Mouse (Mus musculus) small intestine, adult 2 months (tissue): ENCODE measurements at regions not wholly inside any gene's neighbourhood (a gene's known extent, or its start where the extent isn't known, plus 50 kb on each side); places are given as distances from the start of the nearest gene placed in this dataset.

Experiments
- H3K27ac ChIP-seq: fragments of 200-500 bp; 2 replicates; pipeline ENCODE4 v1.5.1; 2012; ENCODE audit warnings: low read depth, low read length, control low read depth, inconsistent platforms; ENCODE audit not compliant: insufficient read depth
- H3K27me3 ChIP-seq: fragments of 200-500 bp; 2 replicates; pipeline ENCODE4 v1.6.1; 2012; ENCODE audit warnings: mild to moderate bottlenecking, moderate library complexity, low read length, inconsistent platforms; ENCODE audit not compliant: control insufficient read depth, insufficient read depth
- H3K36me3 ChIP-seq: fragments of 200-500 bp; 2 replicates; pipeline ENCODE4 v1.6.1; 2012; ENCODE audit warnings: mild to moderate bottlenecking, low read length, control low read depth, inconsistent platforms; ENCODE audit not compliant: control insufficient read depth, insufficient read depth
- H3K4me1 ChIP-seq: fragments of 200-500 bp; 2 replicates; pipeline ENCODE4 v1.6.1; 2012; ENCODE audit warnings: low read length, inconsistent platforms, mixed read lengths; ENCODE audit not compliant: control insufficient read depth, insufficient read depth, insufficient read length
- H3K4me3 ChIP-seq: fragments of 200-500 bp; 2 replicates; pipeline ENCODE4 v1.5.1; 2012; ENCODE audit warnings: low read depth, mild to moderate bottlenecking, control low read depth, inconsistent platforms, low read length, moderate library complexity
- CTCF ChIP-seq: fragments of 200-500 bp; IDR thresholded peaks from 2 replicates; pipeline ENCODE4 v1.5.1; 2012; ENCODE audit warnings: low read depth, mild to moderate bottlenecking, control low read depth, inconsistent platforms, low read length, moderate library complexity, mixed read lengths; ENCODE audit not compliant: insufficient replicate concordance, insufficient read length; ENCODE audit errors: extremely low read depth
- POLR2A ChIP-seq: fragments of 200-500 bp; IDR thresholded peaks from 2 replicates; pipeline ENCODE4 v1.6.1; 2012; ENCODE audit warnings: low read depth, mild to moderate bottlenecking, control low read depth, inconsistent platforms, low read length, moderate library complexity
- WGBS: fragments of 180-500 bp; shearing (Covaris S2); methylation state at CpG from one replicate; pipeline ENCODE4 v1.1.7; 2018; 5-methylcytosine and 5-hydroxymethylcytosine counted together

GRCm38 (mm10) chr5:93328059-93328458, 61.0 kb downstream of the Ccng2 start:
- no peaks in the 10 kb centered on the region for H3K27me3 ChIP-seq
- no peak overlapping the region for H3K4me3 ChIP-seq
- H3K4me1 ChIP-seq: no peaks in the 10 kb centered on the region
- TF ChIP-seq CTCF (peak; percentile 87; the same call in 1 of the 2 replicates), POLR2A (no peak)
- no peak overlapping the region for H3K27ac ChIP-seq
- 10% methylated on average over 7 of the region's 7 CpGs for WGBS
- no peaks in the 10 kb centered on the region for H3K36me3 ChIP-seq

DNA sequence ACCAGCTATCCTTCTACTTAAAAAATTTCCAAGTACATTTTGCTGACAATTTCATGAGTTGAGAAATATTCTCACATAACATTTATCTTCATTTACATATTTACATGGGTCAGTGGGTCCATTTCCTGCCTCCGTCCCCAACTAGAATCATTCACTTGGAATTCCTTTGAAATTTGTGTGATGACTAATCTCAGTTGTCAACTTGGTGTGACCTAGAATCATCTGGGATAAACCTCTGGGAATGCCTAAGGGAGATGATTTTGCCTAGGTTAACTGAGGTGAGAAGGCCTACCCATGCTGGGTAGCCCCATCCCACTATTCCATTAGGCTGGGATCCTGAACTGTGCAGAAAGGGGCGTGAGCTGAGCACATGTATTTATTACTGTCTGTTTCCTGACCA, 63.8 kb downstream of the Ccng2 start:
- WGBS: 83% methylated on average over 2 of the region's 2 CpGs
- Histone ChIP-seq H3K27ac (no peak overlapping the region), H3K27me3 (no peaks in the 10 kb centered on the region), H3K4me3 (no peak overlapping the region), H3K36me3 (no peaks in the 10 kb centered on the region), H3K4me1 (no peaks in the 10 kb centered on the region)
- TF ChIP-seq CTCF (no peak), POLR2A (no peak)

DNA sequence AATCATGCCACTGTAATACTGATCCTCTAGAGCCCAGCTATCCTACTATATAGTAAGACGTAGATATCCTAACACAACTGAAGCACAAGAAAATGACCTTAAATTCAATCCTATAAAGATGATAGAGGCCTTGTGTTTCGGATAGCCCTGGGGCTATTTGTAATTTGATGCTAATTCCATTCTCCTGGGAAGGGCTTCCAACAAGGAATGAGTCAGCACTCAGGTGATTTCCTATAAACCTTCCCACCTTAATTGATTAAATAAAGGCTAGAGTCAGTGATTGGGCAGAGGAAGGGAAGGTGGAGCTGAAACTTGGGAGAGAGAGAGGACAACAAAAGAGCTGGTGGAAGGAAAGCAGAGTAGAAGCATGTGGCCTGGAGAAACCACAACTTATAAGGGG, 86.0 kb downstream of the Ccng2 start:
- Histone ChIP-seq H3K27ac (no peak overlapping the region), H3K4me1 (no peaks in the 10 kb centered on the region), H3K4me3 (no peak overlapping the region), H3K36me3 (no peaks in the 10 kb centered on the region), H3K27me3 (no peaks in the 10 kb centered on the region)
- TF ChIP-seq CTCF (no peak), POLR2A (no peak)
- WGBS: 83% methylated on average over 2 of the region's 2 CpGs
